Mouse (Mus musculus) cerebellum, adult 2 months (tissue): Measurements from ENCODE around the gene Map2k5.

Experiments used
- CTCF ChIP-seq: fragments of 200-500 bp; IDR thresholded peaks from 2 replicates; pipeline ENCODE4 v1.5.1; 2011; ENCODE audit warnings: low read depth, mild to moderate bottlenecking, control low read depth, low read length, moderate library complexity, borderline replicate concordance; ENCODE audit not compliant: insufficient read depth
- POLR2A ChIP-seq: fragments of 200-500 bp; IDR thresholded peaks from 2 replicates; pipeline ENCODE4 v1.6.1; 2011; ENCODE audit warnings: low read length, control low read depth, borderline replicate concordance; ENCODE audit not compliant: insufficient read depth

DNA sequence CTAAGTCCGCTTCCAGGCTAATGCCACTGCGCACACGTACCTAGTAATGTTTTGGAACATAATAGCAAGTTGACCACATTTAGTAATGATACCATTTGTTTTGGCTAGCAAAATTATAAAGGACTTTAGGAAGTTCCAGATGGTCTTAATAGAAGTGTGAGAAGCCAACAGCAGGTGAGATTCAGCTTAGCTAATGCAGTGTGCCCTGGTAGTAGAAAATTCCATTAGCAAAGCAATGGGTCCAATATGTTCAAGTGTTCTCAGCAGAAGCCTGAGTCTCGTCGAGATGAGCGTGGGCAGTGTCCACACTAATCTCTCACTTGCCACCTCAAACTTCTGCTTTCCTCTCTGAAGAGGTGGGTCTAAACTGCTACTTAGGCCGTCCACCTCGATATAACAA, 27.7 kb downstream of the Map2k5 start:
- TF ChIP-seq POLR2A = no peak
- no peak for TF ChIP-seq CTCF
